ENCODE assay signal across 21 mouse cellular contexts in genomic region chr11:68433534-68433933, GRCm38 (mm10). TPM values are rescaled to one million over a fixed set of nuclear protein-coding genes. Genes with fewer than 3 reads are reported as not detected.
DNase-seq lines count a peak whose midpoint lies in the region; ATAC-seq and TF ChIP-seq lines count a peak whose summit lies in the region.
"Had no signal": no experiment of that assay in that cellular context is flagged by ENCODE, and none has a peak within 500 bp of the region (broad histone marks: within the 10 kb centered on the region; RNA-seq: fewer than 3 reads in every experiment).

No protein-coding gene starts in this region.

- no peaks in the 10 kb centered on the region for H3K9me3 ChIP-seq in liver, postnatal 0 days (ENCODE audit: low read length)
- H3K9me3 ChIP-seq: embryonic facial prominence, embryonic 13.5 days; forebrain, embryonic 12.5 days; hindbrain, embryonic 12.5 days had no signal

- no peaks in the 10 kb centered on the region for H3K36me3 ChIP-seq in liver, postnatal 0 days (replicated peaks; ENCODE audit: insufficient read depth, low read length)
- H3K36me3 ChIP-seq: embryonic facial prominence, embryonic 13.5 days; forebrain, embryonic 12.5 days; heart, embryonic 13.5 days; hindbrain, embryonic 12.5 days had no signal

- no peak for ATAC-seq in liver, postnatal 0 days
- ATAC-seq: forebrain, embryonic 16.5 days; hindbrain, embryonic 16.5 days; Patski had no signal

- no peak overlapping the region for H3K4me3 ChIP-seq in liver, postnatal 0 days (ENCODE audit: low read depth, low read length)
- H3K4me3 ChIP-seq: embryonic facial prominence, embryonic 13.5 days; forebrain, embryonic 12.5 days; heart, embryonic 13.5 days; hindbrain, embryonic 12.5 days had no signal

- DNase-seq in liver, postnatal 0 days: no peak
- no peak for DNase-seq in liver
- peak; percentile 21 for DNase-seq in thymus, postnatal 25 days
- no peak for DNase-seq in thymus, postnatal 10 days (ENCODE audit: low spot score in 2 of 2)
- DNase-seq in induced T-regulatory cell, adult 2 months (ENCODE audit: low read depth): peak; percentile 59
- DNase-seq in left cerebral cortex, postnatal 10 days (ENCODE audit: extremely low spot score in 1 of 2, low spot score in 2 of 2): no peak
- no peak for DNase-seq in adrenal gland, adult 18-20 months (ENCODE audit: low spot score in 2 of 2)
- DNase-seq: adrenal gland, adult 8-10 months; cerebellum, adult 18-20 months; cerebellum, adult 9-11 months; cerebellum, postnatal 36 days; gastrocnemius, postnatal 25 days; heart, postnatal 4 days had no signal

- H3K27me3 ChIP-seq in liver, postnatal 0 days (ENCODE audit: insufficient read depth, low read length): peaks cover 13% of the 10 kb centered on the region
- H3K27me3 ChIP-seq: Patski had no signal

- TF ChIP-seq CTCF in liver, postnatal 0 days (IDR thresholded peaks at IDR 0.05; ENCODE audit: low read depth): no peak

- peaks cover 8% of the 10 kb centered on the region for H3K4me1 ChIP-seq in liver, postnatal 0 days (ENCODE audit: insufficient read depth)
- H3K4me1 ChIP-seq: heart, embryonic 13.5 days had no signal

- H3K9ac ChIP-seq in liver, postnatal 0 days (replicated peaks): no peak overlapping the region
- H3K9ac ChIP-seq: embryonic facial prominence, embryonic 13.5 days; forebrain, embryonic 12.5 days; heart, embryonic 13.5 days; hindbrain, embryonic 12.5 days had no signal

- WGBS in liver, postnatal 0 days (ENCODE audit: insufficient replicate concordance): 71% methylated on average over 5 of the region's 5 CpGs

- peak overlapping the region; percentile 66; the same call in 1 of the 2 replicates for H3K4me2 ChIP-seq in liver, postnatal 0 days (ENCODE audit: low read depth, low read length)
- H3K4me2 ChIP-seq: forebrain, embryonic 12.5 days; heart, embryonic 13.5 days; hindbrain, embryonic 12.5 days had no signal

- intact Hi-C loops in left cerebral cortex, postnatal 10 days (cut with DNase I): no loop called here

- no peak for TF ChIP-seq EP300 in liver, postnatal 0 days (IDR thresholded peaks at IDR 0.05; ENCODE audit: low read depth)

- H3K27ac ChIP-seq in liver, postnatal 0 days (ENCODE audit: low read depth): no peak overlapping the region
- H3K27ac ChIP-seq: embryonic facial prominence, embryonic 13.5 days; forebrain, embryonic 12.5 days; heart, embryonic 13.5 days; hindbrain, embryonic 12.5 days had no signal

RNA-seq across cellular contexts. Expression of gene Pik3r5, which starts 1.6 kb away (rescaled TPM):
- 0.82 and 0.86 TPM in 2 replicates for polyA plus RNA-seq in liver, postnatal 0 days (2015; fragmentation: Nextera tagmentation; extraction: Ambion mirVana)
- 1 to 10 TPM; 2.5 to 2.7 TPM for total RNA-seq in left cerebral cortex, postnatal 10 days (2021)
- total RNA-seq in adrenal gland, adult 18-20 months (2021): 1 to 10 TPM; 1.6 to 3.0 TPM

RNA-seq across cellular contexts. Expression of gene Ntn1, which starts 32.9 kb away (rescaled TPM):
- 0.76 and 0.95 TPM in 2 replicates for polyA plus RNA-seq in liver, postnatal 0 days (2015; fragmentation: Nextera tagmentation; extraction: Ambion mirVana)
- total RNA-seq in left cerebral cortex, postnatal 10 days (2021): 10 to 100 TPM in 1 of 2 experiments, 1 to 10 TPM in 1; 8.8 to 10.6 TPM
- total RNA-seq in adrenal gland, adult 18-20 months (2021): 10 to 100 TPM; 13.8 to 14.1 TPM
- total RNA-seq: granulocyte monocyte progenitor cell, adult 5-6 weeks had no signal

Comparison
In these comparisons a context has a peak if more than half of its experiments do, and no peak if none do; other contexts are left out.
1. DNase-seq: peak in thymus, postnatal 25 days (single experiment) and induced T-regulatory cell, adult 2 months (single experiment); none in liver, postnatal 0 days (single experiment), liver (single experiment), thymus, postnatal 10 days (0 of 2), left cerebral cortex, postnatal 10 days (0 of 2) and adrenal gland, adult 18-20 months (0 of 2).